8 mouse cellular contexts compared by ENCODE assay signal in the genomic region with DNA sequence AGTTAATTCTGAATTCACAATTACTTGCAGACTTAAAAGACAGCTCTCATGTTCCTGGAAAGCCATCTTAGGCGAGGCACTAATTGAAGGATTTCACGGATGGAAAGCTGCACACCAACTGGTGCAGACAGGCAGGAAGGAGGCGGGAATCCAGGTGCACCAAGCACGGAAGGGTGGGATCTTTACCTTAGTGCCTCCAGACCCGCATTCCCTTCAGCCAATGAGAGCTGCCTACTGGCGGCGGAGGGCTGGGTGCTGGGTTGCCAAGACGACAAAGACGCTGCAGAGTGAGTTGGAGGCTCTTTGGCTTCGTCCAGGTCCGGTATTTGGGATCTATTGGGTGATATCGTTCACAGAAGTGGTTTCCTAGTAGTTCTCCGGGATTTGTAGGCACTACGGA. TPM values are rescaled to one million over a fixed set of nuclear protein-coding genes. Genes with fewer than 3 reads are reported as not detected.
DNase-seq lines count a peak whose midpoint lies in the region; ATAC-seq and TF ChIP-seq lines count a peak whose summit lies in the region.

Gene Nme9, plus strand, starts transcription at position 315 of the 400 bp plus-strand sequence.

- DNase-seq in heart, postnatal 25 days (ENCODE audit: low spot score), result no peak
- peak; percentile 76 for DNase-seq in ZHBTc4 (ENCODE audit: low read depth, low spot score)
- peak; percentile 26 for DNase-seq in forebrain, postnatal 0 days
- no peak for DNase-seq in adipocyte (ENCODE audit: low spot score)
- no peak for DNase-seq in spleen, postnatal 14 days (ENCODE audit: low spot score in 2 of 2)

- intact Hi-C loops in heart, postnatal 25 days (cut with DNase I), result loop anchor here (2.0 kb wide), 1 partner anchor 388 kb away; no protein-coding TSS in a partner anchor

- WGBS in heart, embryonic 12.5 days, result 7% methylated on average over 14 of the region's 14 CpGs
- 6% methylated on average over 14 of the region's 14 CpGs for WGBS in forebrain, postnatal 0 days
- WGBS in lung, embryonic 15.5 days, result 6% methylated on average over 14 of the region's 14 CpGs

- H3K36me3 ChIP-seq in heart, embryonic 12.5 days, result no peaks in the 10 kb centered on the region
- no peaks in the 10 kb centered on the region for H3K36me3 ChIP-seq in forebrain, postnatal 0 days (ENCODE audit: insufficient read depth)
- H3K36me3 ChIP-seq in lung, embryonic 15.5 days, result no peaks in the 10 kb centered on the region

- peaks cover 29% of the 10 kb centered on the region for H3K27me3 ChIP-seq in heart, embryonic 12.5 days (replicated peaks)
- 0 out of 2 replicates have a peak, but pooled peaks cover 11% of the 10 kb centered on the region for H3K27me3 ChIP-seq in forebrain, postnatal 0 days (ENCODE audit: insufficient read depth, low read length)
- H3K27me3 ChIP-seq in lung, embryonic 15.5 days, result peaks cover 14% of the 10 kb centered on the region; the same call in 1 of the 2 replicates

- no peaks in the 10 kb centered on the region; the same call in 1 of the 2 replicates for H3K4me1 ChIP-seq in heart, embryonic 12.5 days (replicated peaks)
- H3K4me1 ChIP-seq in forebrain, postnatal 0 days (ENCODE audit: insufficient read depth), result no peaks in the 10 kb centered on the region
- peaks cover 4% of the 10 kb centered on the region; the same call in 1 of the 2 replicates for H3K4me1 ChIP-seq in lung, embryonic 15.5 days

- no peaks in the 10 kb centered on the region; the same call in 1 of the 2 replicates for H3K9me3 ChIP-seq in heart, embryonic 12.5 days (replicated peaks)
- no peaks in the 10 kb centered on the region for H3K9me3 ChIP-seq in forebrain, postnatal 0 days (ENCODE audit: low read length)
- H3K9me3 ChIP-seq in lung, embryonic 15.5 days, result no peaks in the 10 kb centered on the region

- H3K4me2 ChIP-seq in heart, embryonic 12.5 days, result peak within 1 kb of the TSS; percentile 18
- H3K4me2 ChIP-seq in forebrain, postnatal 0 days (ENCODE audit: low read depth), result peak within 1 kb of the TSS; percentile 21; the same call in 1 of the 2 replicates
- H3K4me2 ChIP-seq in lung, embryonic 15.5 days, result peak within 1 kb of the TSS; percentile 21; the same call in 1 of the 2 replicates

- H3K27ac ChIP-seq in heart, embryonic 12.5 days (ENCODE audit: poor library complexity, severe bottlenecking), result no peak within 1 kb of the TSS
- H3K27ac ChIP-seq in forebrain, postnatal 0 days (ENCODE audit: low read depth, low read length), result no peak within 1 kb of the TSS
- H3K27ac ChIP-seq in lung, embryonic 15.5 days, result no peak within 1 kb of the TSS

- H3K9ac ChIP-seq in heart, embryonic 12.5 days, result no peak within 1 kb of the TSS
- H3K9ac ChIP-seq in forebrain, postnatal 0 days, result no peak within 1 kb of the TSS
- H3K9ac ChIP-seq in lung, embryonic 15.5 days, result no peak within 1 kb of the TSS

- no peak for ATAC-seq in heart, embryonic 12.5 days (ENCODE audit: insufficient number of reproducible peaks, low FRiP score)
- peak; percentile 50 for ATAC-seq in forebrain, postnatal 0 days
- ATAC-seq in lung, embryonic 15.5 days (ENCODE audit: borderline replicate concordance, extremely low read depth, low FRiP score, low TSS enrichment), result no peak
- ATAC-seq in monocyte, adult 5-6 weeks (replicated peaks; ENCODE audit: insufficient number of reproducible peaks, low FRiP score, low TSS enrichment, poor library complexity, severe bottlenecking), result no peak

- TF ChIP-seq CTCF in forebrain, postnatal 0 days (IDR thresholded peaks at IDR 0.05; ENCODE audit: low read depth), result no peak

- peak within 1 kb of the TSS; percentile 11 for H3K4me3 ChIP-seq in heart, embryonic 12.5 days
- no peak within 1 kb of the TSS for H3K4me3 ChIP-seq in forebrain, postnatal 0 days (ENCODE audit: low read depth, low read length)
- no peak within 1 kb of the TSS for H3K4me3 ChIP-seq in lung, embryonic 15.5 days

RNA-seq across cellular contexts. Expression of gene Nme9, which starts in this region (rescaled TPM):
- not detected in 2 replicates for polyA plus RNA-seq in heart, embryonic 12.5 days (2016; fragmentation: Nextera tagmentation; extraction: Ambion mirVana)
- not detected for total RNA-seq in heart, postnatal 25 days (2021)
- total RNA-seq in forebrain, postnatal 0 days (2014; rRNA removed), result 1.00 and 1.0 TPM in 2 replicates
- 1.4 and 1.5 TPM in 2 replicates for polyA plus RNA-seq in forebrain, postnatal 0 days (2015; fragmentation: Nextera tagmentation; extraction: Ambion mirVana)
- 2.0 and 2.6 TPM in 2 replicates for polyA plus RNA-seq in lung, embryonic 15.5 days (2015; fragmentation: Nextera tagmentation; extraction: Ambion mirVana)
- total RNA-seq in monocyte, adult 5-6 weeks (2017), result not detected in 3 replicates

Comparison
In these comparisons a context has a peak if more than half of its experiments do, and no peak if none do; other contexts are left out.
1. DNase-seq: peak in ZHBTc4 (single experiment) and forebrain, postnatal 0 days (single experiment); none in heart, postnatal 25 days (single experiment), adipocyte (single experiment) and spleen, postnatal 14 days (0 of 2).
2. Peak in every context shown above with its lines, with median percentiles within 50 percentile points of each other: H3K4me2 ChIP-seq.